Mouse (Mus musculus): Measurements from ENCODE around the gene Mapre3. TPM values are rescaled to one million over a fixed set of nuclear protein-coding genes. Genes with fewer than 3 reads are reported as not detected.

Mapre3 gene
- polyA plus RNA-seq, 1 experiment from 2014 or later = 22.7 TPM

GRCm38 (mm10) chr5:30853522-30853921 lies 39.1 kb downstream of the Mapre3 start:
- WGBS = 85% methylated on average over 4 of the region's 4 CpGs
- H3K4me1 ChIP-seq (ENCODE audit: insufficient read depth, low read length) = peaks cover 24% of the 10 kb centered on the region

GRCm38 (mm10) chr5:30855674-30856073 lies 41.2 kb downstream of the Mapre3 start:
- Histone ChIP-seq H3K9ac (replicated peaks; ENCODE audit: low read length) (no peak overlapping the region), H3K27me3 (ENCODE audit: insufficient read depth, low read length) (no peaks in the 10 kb centered on the region), H3K36me3 (ENCODE audit: insufficient read depth, low read length) (no peaks in the 10 kb centered on the region), H3K27ac (ENCODE audit: low read length) (no peak overlapping the region), H3K9me3 (ENCODE audit: low read length) (0 out of 2 replicates have a peak, but pooled peaks cover 8% of the 10 kb centered on the region), H3K4me1 (ENCODE audit: insufficient read depth, low read length) (peaks cover 10% of the 10 kb centered on the region), H3K4me3 (ENCODE audit: low read length) (no peak overlapping the region), H3K4me2 (replicated peaks; ENCODE audit: low read depth, low read length) (no peak overlapping the region)
- no peak for ATAC-seq (ENCODE audit: low FRiP score, low TSS enrichment)
- WGBS = 64% methylated on average over 3 of the region's 3 CpGs

More at GRCm38 (mm10) chr5:30853522-30853921, 39.1 kb downstream of the Mapre3 start:
- Histone ChIP-seq H3K27me3 (ENCODE audit: insufficient read depth, low read length) (no peaks in the 10 kb centered on the region), H3K9me3 (ENCODE audit: low read length) (no peaks in the 10 kb centered on the region), H3K27ac (ENCODE audit: low read length) (no peak overlapping the region), H3K4me3 (ENCODE audit: low read length) (no peak overlapping the region), H3K36me3 (ENCODE audit: insufficient read depth, low read length) (no peaks in the 10 kb centered on the region), H3K4me2 (replicated peaks; ENCODE audit: low read depth, low read length) (no peak overlapping the region), H3K9ac (replicated peaks; ENCODE audit: low read length) (no peak overlapping the region)
- ATAC-seq (ENCODE audit: low FRiP score, low TSS enrichment) = no peak

DNA sequence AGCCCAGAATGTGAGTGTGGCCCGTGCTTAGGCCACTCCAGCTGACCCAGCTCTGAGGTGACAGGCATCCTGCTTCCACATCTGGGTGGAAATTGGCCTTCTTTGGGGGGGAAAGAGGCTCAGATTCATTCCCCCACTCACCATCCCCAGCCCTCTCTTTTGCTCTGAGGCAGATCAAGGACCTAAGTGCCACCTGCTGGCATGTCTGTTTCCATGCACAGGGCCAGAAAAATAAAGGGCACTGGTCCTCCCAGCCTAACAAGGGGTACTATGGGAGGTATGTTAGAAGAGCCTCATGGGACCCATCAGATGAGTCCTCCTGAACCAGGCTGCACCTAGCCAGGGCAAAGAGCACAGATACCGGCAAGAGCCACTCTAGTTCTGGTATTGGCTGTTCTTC lies 41.7 kb downstream of the Mapre3 start:
- H3K4me1 ChIP-seq (ENCODE audit: insufficient read depth, low read length) = peaks cover 6% of the 10 kb centered on the region
- H3K27ac ChIP-seq (ENCODE audit: low read length) = no peak overlapping the region
- H3K36me3 ChIP-seq (ENCODE audit: insufficient read depth, low read length) = no peaks in the 10 kb centered on the region
- no peak overlapping the region for H3K9ac ChIP-seq (replicated peaks; ENCODE audit: low read length)
- 83% methylated on average over 2 of the region's 2 CpGs for WGBS
- H3K4me2 ChIP-seq (replicated peaks; ENCODE audit: low read depth, low read length) = no peak overlapping the region
- 0 out of 2 replicates have a peak, but pooled peaks cover 8% of the 10 kb centered on the region for H3K9me3 ChIP-seq (ENCODE audit: low read length)
- ATAC-seq (ENCODE audit: low FRiP score, low TSS enrichment) = no peak
- no peaks in the 10 kb centered on the region for H3K27me3 ChIP-seq (ENCODE audit: insufficient read depth, low read length)
- H3K4me3 ChIP-seq (ENCODE audit: low read length) = no peak overlapping the region

- H3K9me3 ChIP-seq (ENCODE audit: low read length) = 0 out of 2 replicates have a peak, but pooled peaks cover 8% of the 10 kb centered on the region
- no peak overlapping the region for H3K27ac ChIP-seq (ENCODE audit: low read length)
- no peak overlapping the region for H3K9ac ChIP-seq (replicated peaks; ENCODE audit: low read length)
- H3K4me3 ChIP-seq (ENCODE audit: low read length) = no peak overlapping the region
- WGBS = 64% methylated on average over 4 of the region's 4 CpGs
- no peaks in the 10 kb centered on the region for H3K27me3 ChIP-seq (ENCODE audit: insufficient read depth, low read length)
- 0 out of 2 replicates have a peak, but pooled peaks cover 5% of the 10 kb centered on the region for H3K4me1 ChIP-seq (ENCODE audit: insufficient read depth, low read length)
- H3K4me2 ChIP-seq (replicated peaks; ENCODE audit: low read depth, low read length) = no peak overlapping the region
- H3K36me3 ChIP-seq (ENCODE audit: insufficient read depth, low read length) = peaks cover 8% of the 10 kb centered on the region; the same call in 1 of the 2 replicates
- ATAC-seq (ENCODE audit: low FRiP score, low TSS enrichment) = peak; percentile 49
These were observed 49.4 kb downstream of the Mapre3 start for GRCm38 (mm10) chr5:30863852-30864251.

GRCm38 (mm10) chr5:30864322-30864721 lies 49.9 kb downstream of the Mapre3 start:
- peaks cover 8% of the 10 kb centered on the region; the same call in 1 of the 2 replicates for H3K36me3 ChIP-seq (ENCODE audit: insufficient read depth, low read length)
- no peaks in the 10 kb centered on the region for H3K27me3 ChIP-seq (ENCODE audit: insufficient read depth, low read length)
- no peak overlapping the region for H3K4me3 ChIP-seq (ENCODE audit: low read length)
- no peak for ATAC-seq (ENCODE audit: low FRiP score, low TSS enrichment)
- 0 out of 2 replicates have a peak, but pooled peaks cover 8% of the 10 kb centered on the region for H3K9me3 ChIP-seq (ENCODE audit: low read length)
- WGBS = 50% methylated on average over 15 of the region's 15 CpGs
- 0 out of 2 replicates have a peak, but pooled peaks cover 7% of the 10 kb centered on the region for H3K4me1 ChIP-seq (ENCODE audit: insufficient read depth, low read length)
- H3K27ac ChIP-seq (ENCODE audit: low read length) = no peak overlapping the region
- H3K4me2 ChIP-seq (replicated peaks; ENCODE audit: low read depth, low read length) = no peak overlapping the region
- no peak overlapping the region for H3K9ac ChIP-seq (replicated peaks; ENCODE audit: low read length)

- Histone ChIP-seq H3K4me1 (ENCODE audit: insufficient read depth, low read length) (peaks cover 15% of the 10 kb centered on the region), H3K9ac (replicated peaks; ENCODE audit: low read length) (no peak overlapping the region), H3K9me3 (ENCODE audit: low read length) (no peaks in the 10 kb centered on the region), H3K36me3 (ENCODE audit: insufficient read depth, low read length) (peaks cover 11% of the 10 kb centered on the region), H3K4me3 (ENCODE audit: low read length) (no peak overlapping the region), H3K27me3 (ENCODE audit: insufficient read depth, low read length) (no peaks in the 10 kb centered on the region), H3K27ac (ENCODE audit: low read length) (no peak overlapping the region), H3K4me2 (replicated peaks; ENCODE audit: low read depth, low read length) (no peak overlapping the region)
- WGBS = 88% methylated on average over 3 of the region's 3 CpGs
- no peak for ATAC-seq (ENCODE audit: low FRiP score, low TSS enrichment)
These were observed 52.4 kb downstream of the Mapre3 start for GRCm38 (mm10) chr5:30866871-30867270.

DNA sequence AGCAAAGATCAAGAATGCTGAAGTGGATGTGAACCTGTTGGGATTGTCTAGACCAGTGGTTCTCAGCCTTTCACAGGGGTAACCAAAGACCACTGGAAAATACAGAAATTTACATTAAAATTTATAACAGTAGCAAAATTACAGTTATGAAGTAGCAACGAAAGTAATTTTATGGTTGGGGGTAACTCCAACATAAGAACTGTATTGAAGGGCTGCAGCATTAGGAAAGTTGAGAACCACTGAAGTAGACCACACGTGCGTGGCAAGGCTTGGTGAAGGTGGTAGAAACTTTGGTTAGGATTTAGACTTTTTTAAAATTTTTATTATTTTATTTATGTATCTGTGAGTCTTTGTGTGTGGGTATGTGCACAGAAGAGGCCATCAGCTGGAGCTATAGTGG lies 53.3 kb downstream of the Mapre3 start, which contains the start of gene Tmem214:
Tmem214 (plus strand) TSS at position 301 of the 400 bp plus-strand sequence.
- WGBS = 93% methylated on average over 3 of the region's 3 CpGs
- Histone ChIP-seq H3K27me3 (ENCODE audit: insufficient read depth, low read length) (no peaks in the 10 kb centered on the region), H3K9ac (replicated peaks; ENCODE audit: low read length) (peak within 1 kb of the TSS; percentile 93), H3K27ac (ENCODE audit: low read length) (peak within 1 kb of the TSS; percentile 4; the same call in 1 of the 2 replicates), H3K36me3 (ENCODE audit: insufficient read depth, low read length) (peaks cover 18% of the 10 kb centered on the region), H3K4me1 (ENCODE audit: insufficient read depth, low read length) (peaks cover 15% of the 10 kb centered on the region), H3K4me3 (ENCODE audit: low read length) (no peak within 1 kb of the TSS), H3K4me2 (replicated peaks; ENCODE audit: low read depth, low read length) (peak within 1 kb of the TSS; percentile 71), H3K9me3 (ENCODE audit: low read length) (no peaks in the 10 kb centered on the region)
- no peak for ATAC-seq (ENCODE audit: low FRiP score, low TSS enrichment)

DNA sequence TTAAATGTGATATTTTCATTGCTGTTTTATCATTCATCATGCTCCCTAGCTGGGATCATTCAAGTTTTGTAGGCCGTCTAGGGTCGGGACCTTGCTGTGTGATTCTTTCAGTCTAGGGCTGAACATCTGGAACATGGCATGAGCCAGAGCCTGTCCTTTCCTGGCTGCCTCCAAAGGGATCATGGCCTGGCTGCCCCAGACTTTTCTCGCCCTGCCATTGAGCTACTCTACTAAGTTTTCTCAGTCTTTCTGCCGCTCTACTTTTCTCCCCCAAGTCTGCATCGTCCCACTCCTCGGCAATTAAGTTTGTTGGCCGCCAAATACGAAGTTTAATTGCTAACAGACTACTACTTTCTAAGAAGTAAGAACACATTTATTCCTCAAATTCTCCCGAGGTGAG lies 54.5 kb downstream of the Mapre3 start:
- Histone ChIP-seq H3K27me3 (ENCODE audit: insufficient read depth, low read length) (no peaks in the 10 kb centered on the region), H3K36me3 (ENCODE audit: insufficient read depth, low read length) (peaks cover 30% of the 10 kb centered on the region), H3K4me1 (ENCODE audit: insufficient read depth, low read length) (peaks cover 15% of the 10 kb centered on the region), H3K27ac (ENCODE audit: low read length) (peak overlapping the region; percentile 4; the same call in 1 of the 2 replicates), H3K4me3 (ENCODE audit: low read length) (peak overlapping the region; percentile 92), H3K4me2 (replicated peaks; ENCODE audit: low read depth, low read length) (peak overlapping the region; percentile 71), H3K9me3 (ENCODE audit: low read length) (no peaks in the 10 kb centered on the region), H3K9ac (replicated peaks; ENCODE audit: low read length) (peak overlapping the region; percentile 93)
- no peak for ATAC-seq (ENCODE audit: low FRiP score, low TSS enrichment)
- 16% methylated on average over 9 of the region's 9 CpGs for WGBS

DNA sequence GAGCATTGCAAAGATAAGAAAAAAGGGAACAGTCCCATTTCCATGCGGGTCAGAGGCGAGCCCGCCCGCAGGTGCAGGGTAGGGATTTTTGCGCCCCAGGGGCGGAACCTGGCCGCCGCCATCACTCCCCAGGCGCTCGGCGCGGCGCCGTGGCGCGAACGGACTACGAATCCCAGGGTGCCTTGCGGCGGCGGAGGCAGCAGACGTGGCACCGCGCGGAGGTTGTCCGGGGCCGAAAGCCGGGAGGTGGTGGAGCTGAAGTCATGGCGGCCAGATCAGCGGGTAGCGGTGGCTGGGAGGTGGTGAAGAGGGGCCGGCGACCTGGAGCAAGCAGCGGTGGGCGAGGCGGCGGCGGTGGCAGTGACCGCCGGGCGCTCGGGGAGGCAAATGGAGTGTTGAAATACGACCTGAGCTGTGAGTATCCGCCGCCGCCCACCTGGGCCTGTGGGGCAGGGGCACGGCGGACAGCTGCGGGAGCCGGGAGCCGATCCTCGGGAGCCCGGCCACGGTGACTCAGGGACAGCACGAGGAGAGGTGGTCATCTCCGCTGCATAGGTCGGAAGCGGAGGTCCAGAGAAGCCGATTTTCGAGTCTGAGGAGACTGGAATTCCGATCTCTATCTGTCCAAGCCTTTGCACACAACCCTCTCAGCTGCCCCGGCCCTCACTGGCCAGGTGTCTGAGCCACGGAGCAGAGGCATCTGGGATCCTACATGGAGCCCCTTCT lies 55.1 kb downstream of the Mapre3 start:
- Histone ChIP-seq H3K36me3 (ENCODE audit: insufficient read depth, low read length) (peaks cover 36% of the 10 kb centered on the region), H3K4me2 (replicated peaks; ENCODE audit: low read depth, low read length) (peak overlapping the region; percentile 71), H3K27me3 (ENCODE audit: insufficient read depth, low read length) (no peaks in the 10 kb centered on the region), H3K9me3 (ENCODE audit: low read length) (no peaks in the 10 kb centered on the region), H3K9ac (replicated peaks; ENCODE audit: low read length) (peak overlapping the region; percentile 93), H3K27ac (ENCODE audit: low read length) (peak overlapping the region; percentile 59; the same call in 1 of the 2 replicates), H3K4me3 (ENCODE audit: low read length) (peak overlapping the region; percentile 92), H3K4me1 (ENCODE audit: insufficient read depth, low read length) (peaks cover 11% of the 10 kb centered on the region)
- WGBS = under 1% methylated on average over 63 of the region's 63 CpGs
- peak; percentile 91 for ATAC-seq (ENCODE audit: low FRiP score, low TSS enrichment)

- Histone ChIP-seq H3K4me2 (replicated peaks; ENCODE audit: low read depth, low read length) (peak overlapping the region; percentile 71), H3K9me3 (ENCODE audit: low read length) (no peaks in the 10 kb centered on the region), H3K4me1 (ENCODE audit: insufficient read depth, low read length) (peaks cover 11% of the 10 kb centered on the region), H3K36me3 (ENCODE audit: insufficient read depth, low read length) (peaks cover 41% of the 10 kb centered on the region), H3K27ac (ENCODE audit: low read length) (peak overlapping the region; percentile 59; the same call in 1 of the 2 replicates), H3K9ac (replicated peaks; ENCODE audit: low read length) (peak overlapping the region; percentile 93), H3K4me3 (ENCODE audit: low read length) (peak overlapping the region; percentile 92), H3K27me3 (ENCODE audit: insufficient read depth, low read length) (no peaks in the 10 kb centered on the region)
- 13% methylated on average over 2 of the region's 2 CpGs for whole genome bisulfite sequencing
- no peak for ATAC-seq (ENCODE audit: low FRiP score, low TSS enrichment)
These were observed 55.6 kb downstream of the Mapre3 start for GRCm38 (mm10) chr5:30870131-30870406.
